Mouse (Mus musculus): ENCODE data around the gene Zcchc7.

DNA sequence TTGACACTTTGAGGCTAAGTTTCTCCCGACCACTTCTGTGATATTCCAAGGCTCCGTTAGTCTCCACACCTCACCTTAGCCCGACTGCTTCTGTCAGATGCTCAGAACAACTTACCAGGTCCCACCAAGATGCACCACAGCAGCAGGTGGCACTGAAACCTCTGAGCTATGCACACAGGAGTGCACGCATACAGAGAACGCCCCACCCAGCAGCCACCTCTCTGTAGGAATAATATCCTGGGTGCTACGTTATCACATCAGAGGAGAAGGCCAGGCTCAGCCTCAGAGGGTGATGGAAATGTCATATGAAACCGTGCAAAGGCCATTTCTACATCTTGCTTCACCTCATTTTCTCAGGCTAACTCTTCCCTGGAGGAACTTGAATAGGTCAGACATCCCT is 174.7 kb downstream of the Zcchc7 start:
- TF ChIP-seq CTCF (IDR thresholded peaks at IDR 0.05; ENCODE audit: low read depth, low read length) (no peak), POLR2A (IDR thresholded peaks at IDR 0.05; ENCODE audit: insufficient read depth, low read length) (no peak), EP300 (IDR thresholded peaks at IDR 0.05; ENCODE audit: insufficient read depth, low read depth, low read length) (no peak)

All from ES-Bruce4 (cell line).